Mouse (Mus musculus) cortical plate, adult 2 months (tissue): ENCODE results near the gene Zfp418.

Source experiments
- CTCF ChIP-seq: fragments of 200-500 bp; IDR thresholded peaks from 2 replicates; pipeline ENCODE4 v1.5.1; 2011; ENCODE audit warnings: mild to moderate bottlenecking, control low read depth, low read length; ENCODE audit not compliant: insufficient read depth; ENCODE audit errors: extremely low read depth
- POLR2A ChIP-seq: fragments of 200-500 bp; IDR thresholded peaks from 2 replicates; pipeline ENCODE4 v1.6.1; 2011; ENCODE audit warnings: mild to moderate bottlenecking, low read length, control low read depth; ENCODE audit not compliant: insufficient read depth; ENCODE audit errors: extremely low read depth

GRCm38 (mm10) chr7:7132751-7133150 lies 38.4 kb upstream of the Zfp418 start:
- TF ChIP-seq CTCF (no peak), POLR2A (no peak)
